Mouse (Mus musculus): ENCODE data around the gene Mrpl36. TPM values are rescaled to one million over a fixed set of nuclear protein-coding genes. Genes with fewer than 3 reads are reported as not detected.

Gene Mrpl36
- polyA plus RNA-seq (2014; fragmentation: Illumina TruSeq; extraction: RNeasy Lipid Tissue Mini Kit (QIAGEN cat#74804); ENCODE audit: low read depth, low replicate concordance) = 69.7 TPM

GRCm38 (mm10) chr13:73327827-73328698 lies at the start of gene Mrpl36, which contains the start of gene Ndufs6:
Mrpl36 (plus strand) TSS chr13:73328513.
Ndufs6 (minus strand) TSS chr13:73328542.

Other genes with a start within 250 kb of the Mrpl36 start
- gene Irx4, start 68.0 kb upstream of the Mrpl36 start, polyA plus RNA-seq (2014; fragmentation: Illumina TruSeq; extraction: RNeasy Lipid Tissue Mini Kit (QIAGEN cat#74804); ENCODE audit: low read depth, low replicate concordance) = not detected
- 36.7 TPM for gene Ndufs6, start within 50 bp of the Mrpl36 start, polyA plus RNA-seq (2014; fragmentation: Illumina TruSeq; extraction: RNeasy Lipid Tissue Mini Kit (QIAGEN cat#74804); ENCODE audit: low read depth, low replicate concordance)
- gene Lpcat1, start 138.7 kb downstream of the Mrpl36 start, polyA plus RNA-seq (2014; fragmentation: Illumina TruSeq; extraction: RNeasy Lipid Tissue Mini Kit (QIAGEN cat#74804); ENCODE audit: low read depth, low replicate concordance) = 10.2 TPM
- not detected for gene Slc6a3, start 208.2 kb downstream of the Mrpl36 start, polyA plus RNA-seq (2014; fragmentation: Illumina TruSeq; extraction: RNeasy Lipid Tissue Mini Kit (QIAGEN cat#74804); ENCODE audit: low read depth, low replicate concordance)

Data from sigmoid colon, adult 10 weeks (tissue).